Mouse (Mus musculus): ENCODE measurements around the gene Abhd11. TPM values are rescaled to one million over a fixed set of nuclear protein-coding genes. Genes with fewer than 3 reads are reported as not detected.

Gene Abhd11
- total RNA-seq (2023) = 48.8 TPM

GRCm38 (mm10) chr5:135008671-135009589 lies at the start of gene Abhd11:
Abhd11 (plus strand) TSS chr5:135009152.

DNA sequence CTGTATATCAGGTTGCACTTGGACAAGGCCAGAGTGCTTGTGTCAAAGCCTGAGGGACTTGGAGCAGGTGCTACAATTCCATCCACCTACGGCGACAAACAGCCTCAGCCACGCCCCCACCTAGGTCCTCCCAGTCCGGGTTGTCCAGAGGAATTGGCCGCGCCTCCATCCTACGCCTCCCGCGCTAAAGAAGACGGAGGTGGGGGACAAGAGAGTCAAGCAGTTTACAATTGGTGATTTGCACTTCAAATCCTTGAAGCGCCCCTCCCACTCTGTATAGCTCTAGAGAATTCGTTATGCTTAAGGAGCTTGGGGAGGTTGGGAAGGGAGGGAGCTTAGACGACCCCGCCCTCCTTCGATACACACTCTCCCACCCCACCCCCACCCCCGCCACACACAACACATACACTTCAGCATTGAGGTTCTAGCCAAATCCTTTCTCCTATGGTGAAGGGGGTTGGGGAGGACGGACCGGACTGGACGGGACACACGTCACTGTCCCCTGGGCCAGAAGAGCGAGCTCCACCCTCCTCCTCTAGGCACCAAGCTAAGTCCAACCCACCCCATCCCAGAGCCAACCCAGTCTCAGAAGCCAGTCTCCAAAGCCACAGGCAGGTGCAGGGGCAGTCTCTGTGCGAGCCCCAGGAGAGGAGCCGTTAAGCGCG lies 23.2 kb upstream of the Abhd11 start, which contains the start of gene Cldn3:
Gene Cldn3, plus strand, starts transcription at position 582 of the 665 bp plus-strand sequence.

DNA sequence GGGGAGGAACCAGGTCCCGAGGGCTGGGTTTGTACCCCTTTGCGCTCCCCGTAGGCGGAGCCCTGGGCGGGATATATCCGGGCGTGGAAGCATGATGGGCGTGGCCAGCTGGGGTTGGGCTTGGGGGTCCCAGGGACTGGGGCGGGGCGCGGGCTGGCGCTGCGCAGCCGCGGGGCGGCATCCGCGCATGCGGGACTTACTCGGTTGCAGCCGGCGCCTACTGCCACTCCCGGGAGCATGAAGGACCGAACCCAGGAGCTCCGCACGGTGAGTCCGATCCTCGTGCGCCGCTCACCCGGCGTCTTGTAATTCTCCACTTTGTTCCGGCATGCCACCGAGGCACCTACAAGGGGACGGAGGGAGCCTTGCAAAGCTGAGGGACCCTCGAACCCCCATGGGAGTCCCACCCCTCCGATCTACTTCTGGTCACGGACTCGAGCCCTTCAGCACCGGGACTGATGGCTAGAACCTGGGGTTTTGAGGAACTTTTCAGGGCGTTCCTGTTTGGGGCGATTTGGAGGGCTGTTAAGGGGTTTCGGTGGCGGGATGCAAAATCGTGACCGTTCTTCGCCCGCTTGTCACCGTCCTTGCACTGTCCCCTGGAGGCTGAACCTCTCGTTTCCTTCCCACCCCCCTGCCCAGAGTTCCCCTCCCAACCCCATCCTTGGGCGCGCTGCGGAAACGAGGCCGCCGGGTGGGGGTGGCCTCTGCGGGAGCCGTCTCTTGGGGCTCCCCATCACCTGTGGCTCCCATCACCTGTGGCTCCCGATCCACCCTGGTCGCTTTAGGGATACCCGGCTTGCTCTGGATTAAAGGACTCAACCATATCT lies 14.6 kb downstream of the Abhd11 start, which contains the start of gene Stx1a:
Gene Stx1a, plus strand, starts transcription at position 139 of the 830 bp plus-strand sequence.

Other genes with a start within 250 kb of the Abhd11 start
- gene Tmem270, start 102.4 kb upstream of the Abhd11 start, total RNA-seq (2023) = not detected
- not detected for gene Cldn13, start 93.6 kb upstream of the Abhd11 start, total RNA-seq (2023)
- 21.3 TPM for gene Mettl27, start 76.8 kb upstream of the Abhd11 start, total RNA-seq (2023)
- not detected for gene Cldn4, start 62.2 kb upstream of the Abhd11 start, total RNA-seq (2023)
- not detected for gene Cldn3, start 22.9 kb upstream of the Abhd11 start, total RNA-seq (2023)
- gene Stx1a, start 14.3 kb downstream of the Abhd11 start, total RNA-seq (2023) = 55.8 TPM
- 17.4 TPM for gene Dnajc30, start 55.0 kb downstream of the Abhd11 start, total RNA-seq (2023)
- 74.1 TPM for gene Bud23, start 55.8 kb downstream of the Abhd11 start, total RNA-seq (2023)
- gene Vps37d, start 69.1 kb downstream of the Abhd11 start, total RNA-seq (2023) = not detected
- gene Mlxipl, start 80.7 kb downstream of the Abhd11 start, total RNA-seq (2023) = 0.98 TPM
- gene Tbl2, start 140.5 kb downstream of the Abhd11 start, total RNA-seq (2023) = 17.1 TPM
- 66.2 TPM for gene Bcl7b, start 159.1 kb downstream of the Abhd11 start, total RNA-seq (2023)
- gene Baz1b, start 178.1 kb downstream of the Abhd11 start, total RNA-seq (2023) = 106 TPM
- 0.24 TPM for gene Fzd9, start 242.1 kb downstream of the Abhd11 start, total RNA-seq (2023)

Data from CD4-positive naive resting alpha-beta T cell, adult 57 days (primary cell).